Mouse (Mus musculus): ENCODE results near the gene Pdzrn4. TPM values are rescaled to one million over a fixed set of nuclear protein-coding genes. Genes with fewer than 3 reads are reported as not detected.

The Pdzrn4 gene
- polyA plus RNA-seq, 1 experiment = 0.14 TPM

GRCm38 (mm10) chr15:92671279-92672051 lies 274.8 kb downstream of the Pdzrn4 start:
- no peak for DNase-seq (ENCODE audit: low read depth, low spot score)
- WGBS = 81% methylated on average over 11 of the region's 11 CpGs

- WGBS = 87% methylated on average over 5 of the region's 5 CpGs
Observed at GRCm38 (mm10) chr15:92676096-92676495, 279.4 kb downstream of the Pdzrn4 start.

GRCm38 (mm10) chr15:92678377-92678776 lies 281.7 kb downstream of the Pdzrn4 start:
- no peak for DNase-seq (ENCODE audit: low read depth, low spot score)
- WGBS = 65% methylated on average over 6 of the region's 6 CpGs

More at GRCm38 (mm10) chr15:92676096-92676495, 279.4 kb downstream of the Pdzrn4 start:
- DNase-seq (ENCODE audit: low read depth, low spot score) = no peak

- 89% methylated on average over 6 of the region's 6 CpGs for whole genome bisulfite sequencing
Observed at GRCm38 (mm10) chr15:92679541-92679940, 282.9 kb downstream of the Pdzrn4 start.

GRCm38 (mm10) chr15:92696276-92696956 lies 299.7 kb downstream of the Pdzrn4 start:
- 49% methylated on average over 10 of the region's 10 CpGs for WGBS
- no peak for DNase-seq (ENCODE audit: low read depth, low spot score)

More at GRCm38 (mm10) chr15:92679541-92679940, 282.9 kb downstream of the Pdzrn4 start:
- no peak for DNase-seq (ENCODE audit: low read depth, low spot score)

- no peak for DNase-seq (ENCODE audit: low read depth, low spot score)
- 70% methylated on average over 8 of the region's 8 CpGs for WGBS
Observed at GRCm38 (mm10) chr15:92704146-92704545, 307.5 kb downstream of the Pdzrn4 start.

- no peak for DNase-seq (ENCODE audit: low read depth, low spot score)
- whole genome bisulfite sequencing = 73% methylated on average over 2 of the region's 2 CpGs
Observed at GRCm38 (mm10) chr15:92738676-92739075, 342.0 kb downstream of the Pdzrn4 start.

- no peak for DNase-seq (ENCODE audit: low read depth, low spot score)
- WGBS = 79% methylated on average over 4 of the region's 4 CpGs
Observed at GRCm38 (mm10) chr15:92739887-92740286, 343.2 kb downstream of the Pdzrn4 start.

GRCm38 (mm10) chr15:92743624-92744023 lies 346.9 kb downstream of the Pdzrn4 start:
- WGBS = 76% methylated on average over 6 of the region's 6 CpGs

GRCm38 (mm10) chr15:92746081-92746480 lies 349.4 kb downstream of the Pdzrn4 start:
- DNase-seq (ENCODE audit: low read depth, low spot score) = no peak
- WGBS = 49% methylated on average over 7 of the region's 7 CpGs

More at GRCm38 (mm10) chr15:92743624-92744023, 346.9 kb downstream of the Pdzrn4 start:
- DNase-seq (ENCODE audit: low read depth, low spot score) = no peak

GRCm38 (mm10) chr15:92752167-92752566 lies 355.5 kb downstream of the Pdzrn4 start:
- no peak for DNase-seq (ENCODE audit: low read depth, low spot score)
- WGBS = 85% methylated on average over 17 of the region's 17 CpGs

- no peak for DNase-seq (ENCODE audit: low read depth, low spot score)
- 93% methylated on average over 13 of the region's 13 CpGs for WGBS
Observed at GRCm38 (mm10) chr15:92752578-92752977, 355.9 kb downstream of the Pdzrn4 start.

- 72% methylated on average over 17 of the region's 17 CpGs for WGBS
- no peak for DNase-seq (ENCODE audit: low read depth, low spot score)
Observed at GRCm38 (mm10) chr15:92757085-92757903, 360.6 kb downstream of the Pdzrn4 start.

- WGBS = 76% methylated on average over 8 of the region's 8 CpGs
- no peak for DNase-seq (ENCODE audit: low read depth, low spot score)
Observed at GRCm38 (mm10) chr15:92759001-92759400, 362.3 kb downstream of the Pdzrn4 start.

- WGBS = 69% methylated on average over 5 of the region's 5 CpGs
- no peak for DNase-seq (ENCODE audit: low read depth, low spot score)
Observed at GRCm38 (mm10) chr15:92763303-92763702, 366.6 kb downstream of the Pdzrn4 start.

GRCm38 (mm10) chr15:92769535-92769934 lies 372.9 kb downstream of the Pdzrn4 start:
- WGBS = 75% methylated on average over 15 of the region's 15 CpGs
- DNase-seq (ENCODE audit: low read depth, low spot score) = no peak

- DNase-seq (ENCODE audit: low read depth, low spot score) = no peak
- 81% methylated on average over 14 of the region's 14 CpGs for WGBS
Observed at GRCm38 (mm10) chr15:92788036-92788435, 391.4 kb downstream of the Pdzrn4 start.

- no peak for DNase-seq (ENCODE audit: low read depth, low spot score)
- WGBS = 87% methylated on average over 3 of the region's 3 CpGs
Observed at GRCm38 (mm10) chr15:92794275-92794674, 397.6 kb downstream of the Pdzrn4 start.

- WGBS = 64% methylated on average over 3 of the region's 3 CpGs
- DNase-seq (ENCODE audit: low read depth, low spot score) = no peak
Observed at GRCm38 (mm10) chr15:92805934-92806333, 409.3 kb downstream of the Pdzrn4 start.

GRCm38 (mm10) chr15:92806352-92806751 lies 409.7 kb downstream of the Pdzrn4 start:
- WGBS = 77% methylated on average over 1 of the region's 1 CpGs
- no peak for DNase-seq (ENCODE audit: low read depth, low spot score)

Measured in large intestine, adult 2 months (tissue).